Comparison of ENCODE assay signal across 8 mouse cellular contexts in genomic region chr1:118759141-118759932, GRCm38 (mm10).
DNase-seq lines count a peak whose midpoint lies in the region; ATAC-seq and TF ChIP-seq lines count a peak whose summit lies in the region.

No protein-coding gene starts in this region.

- H3K9me3 ChIP-seq in midbrain, embryonic 16.5 days (replicated peaks; ENCODE audit: control insufficient read depth, low read length, poor library complexity, severe bottlenecking) = no peaks in the 10 kb centered on the region
- no peaks in the 10 kb centered on the region for H3K9me3 ChIP-seq in stomach, embryonic 14.5 days (ENCODE audit: control insufficient read depth, low read depth, low read length)

- no peak overlapping the region for H3K4me2 ChIP-seq in midbrain, embryonic 16.5 days (ENCODE audit: low read length)
- no peak overlapping the region for H3K4me2 ChIP-seq in stomach, embryonic 14.5 days (replicated peaks; ENCODE audit: low read depth, low read length)

- H3K9ac ChIP-seq in midbrain, embryonic 16.5 days (ENCODE audit: low read depth, low read length) = 0 out of 2 replicates have a peak overlapping the region, but pooled peaks have one; percentile 14
- H3K9ac ChIP-seq in stomach, embryonic 14.5 days (replicated peaks; ENCODE audit: low read depth, low read length) = no peak overlapping the region

- ATAC-seq in CD4-positive, CD25-positive, alpha-beta regulatory T cell, adult 4 months = no peak
- peak; percentile 79 for ATAC-seq in midbrain, embryonic 16.5 days
- peak; percentile 53; the same call in 1 of the 2 replicates for ATAC-seq in stomach, embryonic 14.5 days (ENCODE audit: insufficient number of reproducible peaks, insufficient read depth, low FRiP score, low read depth)

- WGBS in kidney, adult 2 months = 15% methylated on average over 7 of the region's 7 CpGs
- 28% methylated on average over 7 of the region's 7 CpGs for WGBS in midbrain, embryonic 16.5 days
- WGBS in stomach, embryonic 14.5 days = 28% methylated on average over 7 of the region's 7 CpGs

- H3K36me3 ChIP-seq in kidney, adult 2 months (ENCODE audit: control insufficient read depth, insufficient read depth, low read length) = no peaks in the 10 kb centered on the region
- no peaks in the 10 kb centered on the region for H3K36me3 ChIP-seq in midbrain, embryonic 16.5 days (ENCODE audit: control insufficient read depth, insufficient read depth, low read length)
- no peaks in the 10 kb centered on the region for H3K36me3 ChIP-seq in stomach, embryonic 14.5 days (ENCODE audit: control insufficient read depth, insufficient read depth, low read length)

- no peaks in the 10 kb centered on the region for H3K4me1 ChIP-seq in cortical plate, adult 2 months (ENCODE audit: control insufficient read depth, insufficient read depth, low read length)
- peaks cover 4% of the 10 kb centered on the region; the same call in 1 of the 2 replicates for H3K4me1 ChIP-seq in kidney, adult 2 months (ENCODE audit: control insufficient read depth, insufficient read depth, low read length)
- no peaks in the 10 kb centered on the region for H3K4me1 ChIP-seq in midbrain, embryonic 16.5 days (ENCODE audit: control insufficient read depth, insufficient read depth, low read length)
- H3K4me1 ChIP-seq in stomach, embryonic 14.5 days (ENCODE audit: control insufficient read depth, insufficient read depth, low read length) = no peaks in the 10 kb centered on the region

- peak; percentile 84 for TF ChIP-seq CTCF in cortical plate, adult 2 months (IDR thresholded peaks at IDR 0.05; ENCODE audit: extremely low read depth, insufficient read depth, low read length)
- peak; percentile 63 for TF ChIP-seq CTCF in kidney, adult 2 months (conservative IDR thresholded peaks at IDR 0.05; ENCODE audit: insufficient read depth, insufficient read length, low read depth, low read length)

- H3K27ac ChIP-seq in cortical plate, adult 2 months (ENCODE audit: insufficient read depth, low read length) = no peak overlapping the region
- no peak overlapping the region for H3K27ac ChIP-seq in kidney, adult 2 months (ENCODE audit: insufficient read depth, low read depth, low read length)
- no peak overlapping the region for H3K27ac ChIP-seq in midbrain, embryonic 16.5 days (ENCODE audit: low read length)
- no peak overlapping the region for H3K27ac ChIP-seq in stomach, embryonic 14.5 days (ENCODE audit: low read length)

- DNase-seq in CD4-positive, CD25-positive, alpha-beta regulatory T cell, adult 2 months (ENCODE audit: low read depth, low spot score) = peak; percentile 62
- peak; percentile 69 for DNase-seq in gastrocnemius, postnatal 14 days
- peak; percentile 86 for DNase-seq in kidney, adult 2 months
- DNase-seq in left cerebral cortex, postnatal 4 days = peak; percentile 89

- no peaks in the 10 kb centered on the region for H3K27me3 ChIP-seq in kidney, adult 2 months (replicated peaks; ENCODE audit: control insufficient read depth, insufficient read depth, low read length)
- no peaks in the 10 kb centered on the region for H3K27me3 ChIP-seq in midbrain, embryonic 16.5 days (ENCODE audit: control insufficient read depth, insufficient read depth, low read depth, low read length)
- no peaks in the 10 kb centered on the region for H3K27me3 ChIP-seq in stomach, embryonic 14.5 days (ENCODE audit: control insufficient read depth, insufficient read depth, low read length)

- no peak overlapping the region for H3K4me3 ChIP-seq in cortical plate, adult 2 months (ENCODE audit: insufficient read depth, low read length)
- no peak overlapping the region for H3K4me3 ChIP-seq in kidney, adult 2 months (ENCODE audit: insufficient read depth, low read depth, low read length)
- H3K4me3 ChIP-seq in midbrain, embryonic 16.5 days (ENCODE audit: low read depth, low read length) = no peak overlapping the region
- no peak overlapping the region for H3K4me3 ChIP-seq in stomach, embryonic 14.5 days (ENCODE audit: low read depth, low read length)

- no peak for TF ChIP-seq POLR2A in cortical plate, adult 2 months (IDR thresholded peaks at IDR 0.05; ENCODE audit: extremely low read depth, insufficient read depth, low read length)
- no peak for TF ChIP-seq POLR2A in kidney, adult 2 months (IDR thresholded peaks at IDR 0.05; ENCODE audit: low read depth, low read length)

- intact Hi-C loops in gastrocnemius, postnatal 14 days (cut with DNase I; ENCODE audit: low total_unique reads) = loop anchor here (5.0 kb wide), 1 partner anchor 192 kb away; no protein-coding TSS in a partner anchor
- intact Hi-C loops in left cerebral cortex, postnatal 4 days (cut with DNase I) = loop anchor here (5.0 kb wide), 1 partner anchor 422 kb away; no protein-coding TSS in a partner anchor
